Mouse (Mus musculus) heart, postnatal 0 days (tissue): ENCODE data around the gene Upf1.

Source experiments
- CTCF ChIP-seq: IDR thresholded peaks from 2 replicates; pipeline ENCODE4 v1.5.1; 2016; ENCODE audit warnings: antibody characterized with exemption, control low read depth, low read depth
- EP300 ChIP-seq: IDR thresholded peaks from 2 replicates; pipeline ENCODE4 v1.6.1; 2016; ENCODE audit warnings: antibody characterized with exemption, low read depth

- TF ChIP-seq CTCF, result no peak
- no peak for TF ChIP-seq EP300
Measured at GRCm38 (mm10) chr8:70366588-70366987, 13.5 kb upstream of the Upf1 start.
